Mouse (Mus musculus) cerebellum, adult 2 months (tissue): ENCODE measurements around the gene Pla2g16. TPM values are rescaled to one million over a fixed set of nuclear protein-coding genes. Genes with fewer than 3 reads are reported as not detected.
A peak's percentile ranks its signal among the peaks of the same experiment; 100 is the strongest.

Experiments used
- DNase-seq, 2 experiments: peaks; one replicate each; pipeline ENCODE4 v3.0.0; 2021
- H3K27ac ChIP-seq: fragments of 200-500 bp; 2 replicates; pipeline ENCODE4 v1.5.1; 2012; ENCODE audit warnings: low read length, control low read depth, inconsistent platforms; ENCODE audit not compliant: insufficient read depth
- H3K27me3 ChIP-seq: fragments of 200-500 bp; 2 replicates; pipeline ENCODE4 v1.6.1; 2012; ENCODE audit warnings: inconsistent platforms, mild to moderate bottlenecking, low read length, moderate library complexity; ENCODE audit not compliant: control insufficient read depth, insufficient read depth
- H3K4me1 ChIP-seq: fragments of 200-500 bp; 2 replicates; pipeline ENCODE4 v1.6.1; 2011; ENCODE audit warnings: low read length; ENCODE audit not compliant: control insufficient read depth, insufficient read depth
- H3K4me3 ChIP-seq: fragments of 200-500 bp; replicated peaks from 2 replicates; pipeline ENCODE3; 2011; ENCODE audit warnings: mild to moderate bottlenecking, low read depth, low read length, control low read depth; ENCODE audit not compliant: insufficient read depth
- CTCF ChIP-seq: fragments of 200-500 bp; IDR thresholded peaks from 2 replicates; pipeline ENCODE4 v1.5.1; 2011; ENCODE audit warnings: low read depth, mild to moderate bottlenecking, control low read depth, low read length, moderate library complexity, borderline replicate concordance; ENCODE audit not compliant: insufficient read depth
- POLR2A ChIP-seq: fragments of 200-500 bp; IDR thresholded peaks from 2 replicates; pipeline ENCODE4 v1.6.1; 2011; ENCODE audit warnings: low read length, control low read depth, borderline replicate concordance; ENCODE audit not compliant: insufficient read depth
- WGBS: fragments of 180-500 bp; shearing (Covaris S2); methylation state at CpG from one replicate; pipeline ENCODE4 v1.1.7; 2018; 5-methylcytosine and 5-hydroxymethylcytosine counted together
- polyA plus RNA-seq: library from polyadenylated mRNA; depleted of rRNA; stranded (reverse); fragments of >200 nt; gene quantifications from 2 replicates; pipeline ENCODE4 v1.2.3, GENCODE M21; 2012

The Pla2g16 gene
- polyA plus RNA-seq, 1 experiment: 56.9 TPM

DNA sequence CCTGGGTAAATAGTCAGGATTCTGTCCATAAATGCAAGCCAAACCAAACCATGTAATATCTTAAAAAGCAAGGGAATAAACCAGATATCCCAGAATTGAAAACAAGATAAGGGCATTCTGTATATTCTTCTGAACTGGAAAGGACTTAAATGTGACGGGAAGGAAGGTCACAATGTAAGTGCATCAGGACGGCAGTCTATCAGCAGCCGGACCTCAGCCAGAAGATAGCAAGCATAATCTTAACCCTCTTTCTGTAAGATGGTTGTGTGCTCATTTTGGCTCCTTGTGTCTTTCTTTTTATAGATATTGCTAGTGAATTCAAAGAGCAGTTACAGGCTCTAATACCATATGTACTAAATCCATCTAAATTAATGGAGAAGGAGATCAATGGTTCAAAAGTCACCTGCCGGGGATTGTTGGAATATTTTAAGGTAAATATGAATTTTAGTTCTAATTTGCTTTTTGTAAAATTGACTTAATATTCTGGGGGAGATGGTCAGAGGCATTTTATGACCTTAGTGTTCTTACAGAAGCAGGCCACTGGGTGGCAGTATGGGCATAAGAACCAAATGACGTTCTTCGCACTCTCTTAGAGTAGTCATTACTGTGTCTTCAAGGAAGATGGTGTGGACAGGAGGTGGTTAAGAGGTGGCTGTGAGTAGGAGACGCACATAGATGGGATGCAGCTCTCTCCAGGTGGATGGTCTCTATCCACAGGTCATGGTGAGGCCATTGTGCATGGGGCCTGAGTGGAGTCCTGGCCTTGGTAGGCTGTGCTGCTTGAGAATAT lies 28.4 kb upstream of the Pla2g16 start:
- Histone ChIP-seq H3K4me3 (no peak overlapping the region), H3K27ac (no peak overlapping the region), H3K4me1 (no peaks in the 10 kb centered on the region), H3K27me3 (no peaks in the 10 kb centered on the region)
- peak; percentile 14 to 52 for DNase-seq
- TF ChIP-seq CTCF (peak; percentile 58; the same call in 1 of the 2 replicates), POLR2A (no peak)
- WGBS: 52% methylated on average over 7 of the region's 7 CpGs

DNA sequence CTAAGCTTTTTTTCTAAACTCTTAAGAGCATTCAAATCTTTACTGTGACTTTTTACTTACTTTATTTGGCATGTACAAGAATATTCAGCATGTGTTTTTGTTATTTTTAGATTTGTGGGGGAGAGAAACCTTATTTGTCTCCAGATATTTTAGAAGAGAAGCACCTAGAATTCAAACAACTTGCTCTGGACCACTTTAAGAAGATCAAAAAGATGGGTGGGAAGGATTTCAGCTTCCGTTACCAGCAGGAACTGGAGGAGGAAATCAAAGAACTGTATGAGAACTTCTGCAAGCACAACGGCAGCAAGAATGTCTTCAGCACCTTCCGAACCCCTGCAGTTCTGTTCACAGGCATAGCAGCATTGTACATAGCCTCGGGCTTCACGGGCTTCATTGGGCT lies 25.4 kb upstream of the Pla2g16 start:
- DNase-seq: no peak
- no peaks in the 10 kb centered on the region for H3K27me3 ChIP-seq
- WGBS: 83% methylated on average over 5 of the region's 5 CpGs
- H3K4me1 ChIP-seq: no peaks in the 10 kb centered on the region
- no peak overlapping the region for H3K4me3 ChIP-seq
- H3K27ac ChIP-seq: no peak overlapping the region
- TF ChIP-seq CTCF (no peak), POLR2A (no peak)

DNA sequence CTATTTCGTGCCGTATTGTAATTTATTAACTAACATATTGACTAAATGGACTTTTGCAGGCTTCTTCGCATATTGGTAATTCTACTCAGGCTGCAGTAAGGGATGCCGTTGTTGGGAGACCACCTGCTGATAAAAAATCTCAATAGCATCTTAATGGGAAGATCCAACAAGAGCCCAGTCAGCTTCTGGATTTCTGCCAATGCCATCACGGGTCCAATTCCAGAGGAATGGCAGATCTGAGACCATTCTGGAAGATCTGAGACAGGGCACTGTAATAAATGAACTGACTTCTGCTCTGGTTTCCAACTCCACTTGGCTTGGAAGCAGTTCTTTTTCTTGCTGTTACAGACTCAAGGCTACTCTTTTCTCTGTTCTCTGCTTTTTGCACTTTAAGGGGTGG lies 23.4 kb upstream of the Pla2g16 start:
- no peak overlapping the region for H3K4me3 ChIP-seq
- DNase-seq: peak; percentile 27 to 45
- H3K27me3 ChIP-seq: no peaks in the 10 kb centered on the region
- WGBS: 29% methylated on average over 5 of the region's 5 CpGs
- no peak overlapping the region for H3K27ac ChIP-seq
- H3K4me1 ChIP-seq: no peaks in the 10 kb centered on the region
- no peak for TF ChIP-seq POLR2A
- TF ChIP-seq CTCF: no peak

DNA sequence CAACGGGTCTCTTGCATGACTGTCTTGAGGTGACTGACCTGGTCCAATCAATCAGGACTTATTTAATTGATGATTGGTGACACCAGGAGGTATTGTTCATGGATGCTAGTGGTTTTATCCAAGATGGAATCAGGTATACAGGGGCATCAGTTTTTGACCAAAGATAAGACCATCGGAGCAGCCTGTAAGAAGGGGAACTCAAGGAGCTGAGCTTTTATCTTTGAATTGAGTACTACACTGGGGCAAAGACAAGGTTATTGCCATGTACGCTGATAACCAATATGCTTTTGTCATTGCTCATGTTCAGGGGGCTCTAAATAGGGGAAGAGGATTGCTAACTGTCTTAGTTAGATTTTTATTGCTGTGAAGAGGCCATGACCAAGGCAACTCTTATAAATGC lies 8.3 kb upstream of the Pla2g16 start:
- no peaks in the 10 kb centered on the region for H3K4me1 ChIP-seq
- H3K27me3 ChIP-seq: no peaks in the 10 kb centered on the region
- no peak for TF ChIP-seq POLR2A
- no peak for TF ChIP-seq CTCF
- no peak overlapping the region for H3K27ac ChIP-seq
- DNase-seq: no peak
- H3K4me3 ChIP-seq: no peak overlapping the region
- 92% methylated on average over 3 of the region's 3 CpGs for WGBS

DNA sequence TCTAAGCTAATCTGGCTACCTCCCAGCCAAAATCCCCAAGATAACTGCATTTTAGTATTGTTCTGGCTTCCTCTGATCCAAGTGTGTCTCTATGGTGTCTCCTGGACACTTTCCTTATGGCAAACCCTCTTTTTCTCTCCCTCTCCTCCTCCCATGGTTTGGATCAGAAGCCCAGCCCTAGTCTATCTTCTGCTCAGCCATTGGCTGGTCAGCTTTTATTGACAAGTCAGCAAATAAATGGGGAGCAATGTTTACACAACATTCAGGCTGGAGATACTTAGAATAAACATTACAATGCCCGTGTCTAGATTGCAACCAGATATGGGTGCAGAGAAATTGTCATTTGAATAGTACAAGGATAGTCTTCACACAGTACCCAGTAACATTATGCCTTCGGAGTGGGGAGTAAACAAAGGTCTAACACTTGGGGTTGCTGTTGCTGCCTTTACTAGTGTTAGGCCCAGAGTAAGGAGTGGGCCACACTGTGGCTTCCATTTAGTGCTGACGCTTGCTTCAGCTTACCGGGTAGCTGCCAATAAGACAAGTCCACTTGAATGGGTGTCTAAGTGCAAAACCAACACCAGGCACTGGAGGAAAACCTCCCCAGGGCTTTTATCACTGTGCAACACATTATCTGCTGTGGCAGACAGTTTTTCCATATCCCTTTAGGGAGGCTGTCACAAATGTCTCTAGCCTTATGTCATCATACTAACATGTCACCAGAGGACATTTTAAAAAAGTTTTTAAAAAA lies 5.5 kb upstream of the Pla2g16 start:
- Histone ChIP-seq H3K4me3 (no peak overlapping the region), H3K27ac (no peak overlapping the region), H3K27me3 (no peaks in the 10 kb centered on the region), H3K4me1 (no peaks in the 10 kb centered on the region)
- no peak for TF ChIP-seq POLR2A
- no peak for TF ChIP-seq CTCF
- DNase-seq: no peak
- 79% methylated on average over 4 of the region's 4 CpGs for WGBS

DNA sequence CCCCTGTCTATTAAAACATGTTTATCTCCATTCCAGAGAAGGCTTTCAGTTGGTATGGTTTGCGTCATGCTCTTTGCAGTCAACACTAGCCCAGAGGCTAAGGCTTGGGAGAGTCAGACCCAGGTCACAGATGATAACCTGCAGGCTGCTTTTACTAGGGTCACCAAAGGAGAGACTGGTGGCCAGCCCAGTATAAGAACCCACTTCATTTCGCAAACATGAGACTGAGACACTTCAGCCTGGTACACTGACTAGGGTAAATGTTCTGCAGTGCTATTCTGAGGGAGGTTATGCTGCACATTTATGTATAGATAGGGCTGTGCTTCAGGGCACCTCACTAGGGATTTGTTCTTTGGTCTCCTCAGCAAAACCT lies 5.0 kb upstream of the Pla2g16 start:
- no peaks in the 10 kb centered on the region for H3K4me1 ChIP-seq
- WGBS: 88% methylated on average over 2 of the region's 2 CpGs
- DNase-seq: no peak
- no peak overlapping the region for H3K27ac ChIP-seq
- TF ChIP-seq POLR2A: no peak
- no peak for TF ChIP-seq CTCF
- H3K4me3 ChIP-seq: no peak overlapping the region
- H3K27me3 ChIP-seq: no peaks in the 10 kb centered on the region

DNA sequence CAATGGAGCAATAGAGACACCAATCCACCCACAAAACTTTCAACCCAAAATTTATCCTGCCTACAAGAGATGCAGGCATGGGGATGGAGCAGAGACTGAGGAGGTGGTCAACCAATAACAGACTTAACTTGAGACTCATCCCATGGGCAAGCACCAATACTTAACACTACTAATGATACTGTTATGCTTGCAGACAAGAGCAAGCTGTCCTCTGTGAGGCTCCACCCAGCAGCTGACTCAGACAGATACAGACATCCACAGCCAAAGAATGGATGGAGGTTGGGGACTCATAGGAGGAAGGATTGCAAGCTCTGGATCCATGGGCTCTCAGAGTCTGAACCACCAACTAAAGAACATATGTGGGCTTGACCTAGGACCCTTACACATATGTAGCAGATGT lies 3.8 kb upstream of the Pla2g16 start:
- Histone ChIP-seq H3K4me1 (no peaks in the 10 kb centered on the region), H3K27me3 (no peaks in the 10 kb centered on the region)
- no peak for TF ChIP-seq CTCF
- TF ChIP-seq POLR2A: no peak

DNA sequence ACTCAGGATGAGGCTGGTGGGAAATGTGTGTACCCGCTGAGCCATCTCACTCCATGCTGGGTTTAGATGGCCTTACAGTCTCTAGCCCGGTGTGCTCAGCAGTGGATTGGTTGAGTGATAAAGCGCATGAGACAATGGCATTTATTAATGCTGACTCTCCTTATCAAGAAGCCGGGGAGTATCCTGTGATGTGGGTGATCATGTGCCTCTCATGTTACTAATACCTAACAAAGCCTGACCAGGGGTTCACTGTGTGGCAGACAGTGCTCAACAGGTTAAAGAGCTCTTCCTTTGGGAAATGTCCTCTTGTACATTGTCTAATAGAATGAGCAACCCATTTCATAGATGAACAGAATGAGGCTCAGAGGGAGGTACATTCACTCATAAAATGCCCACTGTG lies 2.4 kb upstream of the Pla2g16 start:
- Histone ChIP-seq H3K27ac (no peak overlapping the region), H3K4me1 (no peaks in the 10 kb centered on the region), H3K4me3 (no peak overlapping the region), H3K27me3 (no peaks in the 10 kb centered on the region)
- no peak for DNase-seq
- TF ChIP-seq CTCF (no peak), POLR2A (no peak)
- 68% methylated on average over 4 of the region's 4 CpGs for WGBS

More for the DNA sequence above, 3.8 kb upstream of the Pla2g16 start:
- no peak for DNase-seq
- no peak overlapping the region for H3K4me3 ChIP-seq
- no peak overlapping the region for H3K27ac ChIP-seq
